Mouse (Mus musculus) MEL (cell line): ENCODE measurements around the gene Cops7a. TPM values are rescaled to one million over a fixed set of nuclear protein-coding genes. Genes with fewer than 3 reads are reported as not detected.

Experiments
- DNase-seq: peaks from one replicate; pipeline ENCODE4 v3.0.0; 2011; ENCODE audit warnings: low read depth, low spot score
- H3K27ac ChIP-seq: 2 replicates; pipeline ENCODE4 v1.5.1; 2012; ENCODE audit warnings: low read depth, mild to moderate bottlenecking, control low read depth, low read length, moderate library complexity; ENCODE audit not compliant: control insufficient read depth
- H3K27me3 ChIP-seq, 2 experiments: fragments of 150-350 bp in 1 of 2; sonication (generic) in 1 of 2; 2 replicates each; pipeline ENCODE4 v1.6.1; 2012; ENCODE audit warnings: low read length in 2 of 2, mild to moderate bottlenecking in 2 of 2, improper control_type of control experiment in 1 of 2, moderate library complexity in 1 of 2; ENCODE audit not compliant: insufficient read depth in 2 of 2, control insufficient read depth in 1 of 2
- H3K36me3 ChIP-seq, 2 experiments: 2 replicates each; pipeline ENCODE4 v1.6.1; 2012 to 2014; ENCODE audit warnings: low read length in 2 of 2, improper control_type of control experiment in 1 of 2, inconsistent platforms in 1 of 2, mild to moderate bottlenecking in 1 of 2; ENCODE audit not compliant: insufficient read depth in 2 of 2, control insufficient read depth in 1 of 2
- H3K4me1 ChIP-seq, 2 experiments: fragments of 150-350 bp in 1 of 2; sonication (generic) in 1 of 2; 2 replicates each; pipeline ENCODE4 v1.6.1; 2012; ENCODE audit warnings: low read length in 2 of 2, improper control_type of control experiment in 1 of 2, mild to moderate bottlenecking in 1 of 2; ENCODE audit not compliant: insufficient read depth in 2 of 2, control insufficient read depth in 1 of 2
- H3K4me3 ChIP-seq, 2 experiments: fragments of 150-350 bp in 1 of 2; sonication (generic) in 1 of 2; 2 replicates each; pipeline ENCODE4 v1.5.1; 2012; ENCODE audit warnings: low read depth in 2 of 2, low read length in 2 of 2, mild to moderate bottlenecking in 2 of 2, moderate library complexity in 2 of 2, control low read depth in 1 of 2, improper control_type of control experiment in 1 of 2; ENCODE audit not compliant: control insufficient read depth in 1 of 2, insufficient read depth in 1 of 2
- H3K79me2 ChIP-seq: 2 replicates; pipeline ENCODE4 v1.6.1; 2012; ENCODE audit warnings: mild to moderate bottlenecking, low read length, moderate library complexity; ENCODE audit not compliant: control insufficient read depth, poor library complexity, insufficient read depth
- H3K9ac ChIP-seq: 2 replicates; pipeline ENCODE4 v1.6.1; 2012; ENCODE audit warnings: low read depth, mild to moderate bottlenecking, control low read depth, low read length, moderate library complexity; ENCODE audit not compliant: control insufficient read depth, poor library complexity, severe bottlenecking
- H3K9me3 ChIP-seq: fragments of 150-350 bp; sonication (generic); replicated peaks from 2 replicates; pipeline ENCODE4 v1.6.1; 2012; ENCODE audit warnings: mild to moderate bottlenecking, low read length, improper control_type of control experiment, moderate library complexity; ENCODE audit not compliant: insufficient read depth
- CHD2 ChIP-seq: IDR thresholded peaks from 2 replicates; pipeline ENCODE4 v1.6.1; 2011; ENCODE audit warnings: low read length, improper control_type of control experiment
- CTCF ChIP-seq, 3 experiments: IDR thresholded peaks in 2 of 3; conservative IDR thresholded peaks in 1 of 3; 2 replicates each; pipeline ENCODE4 v1.5.1; 2011 to 2012; ENCODE audit warnings: low read length in 3 of 3, low read depth in 2 of 3, mild to moderate bottlenecking in 2 of 3, improper control_type of control experiment in 1 of 3, inconsistent platforms in 1 of 3, mixed read lengths in 1 of 3, moderate library complexity in 1 of 3; ENCODE audit not compliant: control insufficient read depth in 1 of 3, insufficient read depth in 1 of 3, poor library complexity in 1 of 3, severe bottlenecking in 1 of 3
- ELF1 ChIP-seq: IDR thresholded peaks from 2 replicates; pipeline ENCODE4 v1.6.1; 2014; ENCODE audit warnings: low read depth, mild to moderate bottlenecking, inconsistent platforms, low read length, improper control_type of control experiment, moderate library complexity
- EP300 ChIP-seq, 2 experiments: IDR thresholded peaks; 2 replicates each; pipeline ENCODE4 v1.6.1; 2011; ENCODE audit warnings: improper control_type of control experiment in 2 of 2, low read length in 2 of 2, low read depth in 1 of 2, mild to moderate bottlenecking in 1 of 2
- ETS1 ChIP-seq: IDR thresholded peaks from 2 replicates; pipeline ENCODE4 v1.6.1; 2012; ENCODE audit warnings: low read depth, mild to moderate bottlenecking, inconsistent platforms, low read length, improper control_type of control experiment, moderate library complexity
- GATA1 ChIP-seq: IDR thresholded peaks from 2 replicates; pipeline ENCODE4 v1.6.1; 2011; ENCODE audit warnings: low read depth, low read length, improper control_type of control experiment
- HCFC1 ChIP-seq: IDR thresholded peaks from 2 replicates; pipeline ENCODE4 v1.6.1; 2012; ENCODE audit warnings: low read depth, mild to moderate bottlenecking, inconsistent platforms, low read length, improper control_type of control experiment, moderate library complexity
- KAT2A ChIP-seq: conservative IDR thresholded peaks from 2 replicates; pipeline ENCODE4 v1.6.1; 2012; ENCODE audit warnings: low read depth, low read length, improper control_type of control experiment, inconsistent platforms
- MAFK ChIP-seq: IDR thresholded peaks from 2 replicates; pipeline ENCODE4 v1.6.1; 2011; ENCODE audit warnings: low read depth, mild to moderate bottlenecking, low read length, improper control_type of control experiment, borderline replicate concordance
- MAX ChIP-seq: IDR thresholded peaks from 2 replicates; pipeline ENCODE4 v1.6.1; 2011; ENCODE audit warnings: low read length, improper control_type of control experiment
- MEF2A ChIP-seq: IDR thresholded peaks from 2 replicates; pipeline ENCODE4 v1.6.1; 2014; ENCODE audit warnings: low read depth, mild to moderate bottlenecking, inconsistent platforms, low read length, improper control_type of control experiment; ENCODE audit not compliant: poor library complexity, insufficient replicate concordance, severe bottlenecking; ENCODE audit errors: extremely low read depth
- MXI1 ChIP-seq: IDR thresholded peaks from 2 replicates; pipeline ENCODE4 v1.6.1; 2011; ENCODE audit warnings: mild to moderate bottlenecking, low read depth, low read length, improper control_type of control experiment
- MYC ChIP-seq: IDR thresholded peaks from 2 replicates; pipeline ENCODE4 v1.6.1; 2011; ENCODE audit warnings: low read depth, mild to moderate bottlenecking, low read length, improper control_type of control experiment, moderate library complexity
- NELFE ChIP-seq: IDR thresholded peaks from 2 replicates; pipeline ENCODE4 v1.6.1; 2011; ENCODE audit warnings: low read depth, low read length, improper control_type of control experiment
- NRF1 ChIP-seq: IDR thresholded peaks from 2 replicates; pipeline ENCODE4 v1.6.1; 2014; ENCODE audit warnings: low read depth, mild to moderate bottlenecking, inconsistent platforms, low read length, improper control_type of control experiment, moderate library complexity; ENCODE audit not compliant: poor library complexity, insufficient read depth, severe bottlenecking
- POLR2A ChIP-seq, 2 experiments: IDR thresholded peaks; 2 replicates each; pipeline ENCODE4 v1.6.1; 2011 to 2012; ENCODE audit warnings: low read length in 2 of 2, mild to moderate bottlenecking in 2 of 2, control low read depth in 1 of 2, improper control_type of control experiment in 1 of 2, low read depth in 1 of 2, moderate library complexity in 1 of 2; ENCODE audit not compliant: control insufficient read depth in 1 of 2, insufficient read depth in 1 of 2, poor library complexity in 1 of 2
- POLR2AphosphoS2 ChIP-seq: IDR thresholded peaks from 2 replicates; pipeline ENCODE4 v1.6.1; 2011; ENCODE audit warnings: low read length, improper control_type of control experiment
- POLR2AphosphoS5 ChIP-seq: IDR thresholded peaks from 2 replicates; pipeline ENCODE4 v1.6.1; 2012; ENCODE audit warnings: low read depth, borderline replicate concordance, mild to moderate bottlenecking, inconsistent platforms, low read length, moderate library complexity, mixed read lengths
- RAD21 ChIP-seq: IDR thresholded peaks from 2 replicates; pipeline ENCODE4 v1.6.1; 2011; ENCODE audit warnings: mild to moderate bottlenecking, low read depth, low read length, improper control_type of control experiment
- RCOR1 ChIP-seq: IDR thresholded peaks from 2 replicates; pipeline ENCODE4 v1.6.1; 2012; ENCODE audit warnings: low read depth, mild to moderate bottlenecking, inconsistent platforms, low read length, improper control_type of control experiment
- SIN3A ChIP-seq: IDR thresholded peaks from 2 replicates; pipeline ENCODE4 v1.6.1; 2012; ENCODE audit warnings: low read length, improper control_type of control experiment, inconsistent platforms
- SMC3 ChIP-seq: IDR thresholded peaks from 2 replicates; pipeline ENCODE4 v1.6.1; 2011; ENCODE audit warnings: low read depth, low read length, improper control_type of control experiment
- TAL1 ChIP-seq: IDR thresholded peaks from 2 replicates; pipeline ENCODE4 v1.6.1; 2012; ENCODE audit warnings: mild to moderate bottlenecking, inconsistent platforms, low read length, moderate library complexity, mixed read lengths
- TBP ChIP-seq: IDR thresholded peaks from 2 replicates; pipeline ENCODE4 v1.8.0; 2011; ENCODE audit warnings: low read depth, low read length, improper control_type of control experiment
- TCF12 ChIP-seq: IDR thresholded peaks from 2 replicates; pipeline ENCODE4 v1.6.1; 2014; ENCODE audit warnings: low read depth, mild to moderate bottlenecking, inconsistent platforms, low read length, improper control_type of control experiment, moderate library complexity
- UBTF ChIP-seq: IDR thresholded peaks from 2 replicates; pipeline ENCODE4 v1.6.1; 2012; ENCODE audit warnings: low read depth, mild to moderate bottlenecking, inconsistent platforms, low read length, improper control_type of control experiment, moderate library complexity, borderline replicate concordance; ENCODE audit not compliant: insufficient read depth
- ZC3H11A ChIP-seq: IDR thresholded peaks from 2 replicates; pipeline ENCODE4 v1.6.1; 2012; ENCODE audit warnings: low read depth, mild to moderate bottlenecking, inconsistent platforms, low read length, improper control_type of control experiment
- ZMIZ1 ChIP-seq: IDR thresholded peaks from 2 replicates; pipeline ENCODE4 v1.6.1; 2012; ENCODE audit warnings: low read depth, mild to moderate bottlenecking, inconsistent platforms, low read length, improper control_type of control experiment, moderate library complexity
- ZNF384 ChIP-seq: IDR thresholded peaks from 2 replicates; pipeline ENCODE4 v1.6.1; 2012; ENCODE audit warnings: low read depth, mild to moderate bottlenecking, inconsistent platforms, low read length, improper control_type of control experiment
- polyA plus RNA-seq, 2 experiments: library from polyadenylated mRNA; stranded (reverse) in 1 of 2; unstranded in 1 of 2; fragments of >175 nt in 1 of 2; fragments of >200 nt in 1 of 2; gene quantifications; 2 replicates each; pipeline versions ENCODE4 v1.2.1 to v1.2.4; 2012; ENCODE audit warnings: low replicate concordance in 2 of 2, low read depth in 1 of 2; ENCODE audit not compliant: insufficient read length in 2 of 2, insufficient read depth in 1 of 2, missing spikeins in 1 of 2
- total RNA-seq: library from RNA; depleted of rRNA; stranded (reverse); fragments of 300-350 nt; gene quantifications from 2 replicates; pipeline ENCODE4 v1.2.3, GENCODE M21; 2012

Gene Cops7a
- total and polyA plus RNA-seq, 3 experiments, result 85.0 to 150 TPM; not detected in 1

DNA sequence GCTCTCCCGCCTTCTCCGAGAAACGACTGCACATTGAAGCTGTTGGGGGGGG, 43.6 kb upstream of the Cops7a start, which contains the start of gene Zfp384:
Zfp384 (plus strand) TSS at position 17 of the 52 bp plus-strand sequence.
- TF ChIP-seq HCFC1 (no peak), CTCF (IDR thresholded peaks at IDR 0.05 in 2 of 3, conservative IDR thresholded peaks at IDR 0.05 in 1 of 3; ENCODE audit: control insufficient read depth in 1 of 3, insufficient read depth in 1 of 3, low read depth in 2 of 3, low read length in 3 of 3, poor library complexity in 1 of 3, severe bottlenecking in 1 of 3) (no peak), MXI1 (no peak), NELFE (no peak), KAT2A (no peak), UBTF (no peak), RCOR1 (no peak), SMC3 (no peak), ZMIZ1 (no peak), GATA1 (no peak), MYC (no peak), MAFK (no peak), TCF12 (no peak), EP300 (IDR thresholded peaks at IDR 0.05; ENCODE audit: low read depth in 1 of 2, low read length in 2 of 2) (no peak), CHD2 (no peak), RAD21 (no peak), TAL1 (no peak)
- peak within 1 kb of the TSS; percentile 95 for H3K9ac ChIP-seq
- peaks cover 3 to 15% of the 10 kb centered on the region in 2 experiments for H3K4me1 ChIP-seq

GRCm38 (mm10) chr6:125008586-125009128, 43.3 kb upstream of the Cops7a start:
- TF ChIP-seq GATA1, result peak; percentile 31; the same call in 1 of the 2 replicates
- TF ChIP-seq TCF12, result peak; percentile 71
- TF ChIP-seq ZNF384, result peak; percentile 91
- TF ChIP-seq POLR2A (IDR thresholded peaks at IDR 0.05; ENCODE audit: control insufficient read depth in 1 of 2, insufficient read depth in 1 of 2, low read depth in 1 of 2, low read length in 2 of 2, poor library complexity in 1 of 2), result peak; percentile 32 to 89; a peak in 3 of 4 replicates
- TF ChIP-seq POLR2AphosphoS5, result no peak
- TF ChIP-seq ELF1, result peak; percentile 99
- TF ChIP-seq MAX, result peak; percentile 80
- TF ChIP-seq RAD21, result no peak
- TF ChIP-seq MEF2A, result no peak
- peak; percentile 61; the same call in 1 of the 2 replicates for TF ChIP-seq ETS1
- TF ChIP-seq RCOR1, result no peak
- peak; percentile 85 for TF ChIP-seq MYC
- peak; percentile 97; the same call in 1 of the 2 replicates for TF ChIP-seq POLR2AphosphoS2
- TF ChIP-seq TBP, result peak; percentile 92
- peak; percentile 90 for TF ChIP-seq MXI1
- TF ChIP-seq SIN3A, result peak; percentile 93
- peak in 1 of 2 experiments; percentile 21; a peak in 1 of 4 replicates for TF ChIP-seq EP300 (IDR thresholded peaks at IDR 0.05; ENCODE audit: low read depth in 1 of 2, low read length in 2 of 2)
- peak; percentile 87; the same call in 1 of the 2 replicates for TF ChIP-seq KAT2A
- TF ChIP-seq ZC3H11A, result no peak
- TF ChIP-seq HCFC1, result peak; percentile 94
- 0 out of 2 replicates have a peak, but pooled peaks have one; percentile 36 for TF ChIP-seq NRF1
- TF ChIP-seq NELFE, result peak; percentile 82
- TF ChIP-seq ZMIZ1, result peak; percentile 82; the same call in 1 of the 2 replicates
- TF ChIP-seq CHD2, result peak; percentile 20; the same call in 1 of the 2 replicates
- peak overlapping the region; percentile 65 to 94 for H3K4me3 ChIP-seq
- H3K27ac ChIP-seq, result peak overlapping the region; percentile 98
- H3K4me1 ChIP-seq, result peaks cover 3 to 15% of the 10 kb centered on the region in 2 experiments
- peak overlapping the region; percentile 95 for H3K9ac ChIP-seq
- peaks cover 36% of the 10 kb centered on the region for H3K79me2 ChIP-seq
- no peaks in the 10 kb centered on the region for H3K27me3 ChIP-seq
- DNase-seq, result peak; percentile 99
- H3K9me3 ChIP-seq, result no peaks in the 10 kb centered on the region
- H3K36me3 ChIP-seq, result peaks cover 0 to 28% of the 10 kb centered on the region in 2 experiments; a peak in 2 of 4 replicates

More for the DNA sequence above, 43.6 kb upstream of the Cops7a start, which contains the start of gene Zfp384:
- Histone ChIP-seq H3K27me3 (no peaks in the 10 kb centered on the region), H3K27ac (peak within 1 kb of the TSS; percentile 98), H3K4me3 (peak within 1 kb of the TSS; percentile 65 to 94), H3K9me3 (no peaks in the 10 kb centered on the region), H3K79me2 (peaks cover 36% of the 10 kb centered on the region), H3K36me3 (peaks cover 2 to 28% of the 10 kb centered on the region in 2 experiments)
- no peak for DNase-seq
